Mouse (Mus musculus) 3134 (cell line): ENCODE data around the gene Olfr1316.

Source experiments
- DNase-seq: peaks from one replicate; pipeline ENCODE4 v3.0.0-alpha.2; 2011; ENCODE audit warnings: low spot score; ENCODE audit not compliant: insufficient read length; ENCODE audit errors: extremely low read depth

Gene Olfr1316

DNA sequence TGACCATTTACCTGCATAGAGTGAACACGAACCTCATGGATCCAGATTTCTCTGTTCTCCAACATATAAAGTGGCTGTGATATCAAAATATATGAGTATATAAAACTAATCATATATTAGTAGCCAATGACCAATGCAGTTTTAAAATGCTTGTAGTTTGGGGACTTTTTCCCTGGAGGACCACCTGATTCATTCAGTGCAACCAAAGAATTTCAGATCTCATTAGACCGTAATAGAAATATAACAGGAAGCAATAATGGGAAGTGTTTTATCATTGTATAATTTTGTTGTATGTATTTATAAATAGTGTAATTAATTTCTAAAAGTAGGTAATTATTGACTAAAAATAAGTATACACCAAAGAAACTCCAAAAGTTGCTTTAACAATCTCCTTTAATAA lies at the start of gene Olfr1316:
Gene Olfr1316, minus strand, starts transcription at position 101 of the 400 bp plus-strand sequence.
- no peak for DNase-seq

DNA sequence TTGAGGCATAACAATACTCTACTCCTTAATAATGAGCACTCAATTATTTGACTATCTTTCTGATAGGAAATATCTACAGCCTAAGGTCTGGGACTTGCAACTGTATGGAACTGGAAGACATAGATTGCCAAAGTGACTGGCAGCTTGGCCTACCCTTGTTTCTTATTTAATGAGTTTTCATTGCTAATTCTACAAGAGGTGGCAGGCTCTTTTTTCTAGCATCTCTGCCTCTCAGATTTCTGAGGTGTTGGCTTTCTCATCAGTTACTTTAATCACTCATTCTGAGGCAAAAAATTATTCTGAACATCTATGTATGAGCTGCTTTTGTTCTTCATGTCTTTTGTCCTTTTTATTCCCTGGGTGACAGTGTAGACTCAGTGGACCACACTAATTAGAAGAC lies 19.1 kb upstream of the Olfr1316 start, which contains the start of gene Olfr1318:
Gene Olfr1318, plus strand, starts transcription at position 301 of the 400 bp plus-strand sequence.
- DNase-seq = no peak

DNA sequence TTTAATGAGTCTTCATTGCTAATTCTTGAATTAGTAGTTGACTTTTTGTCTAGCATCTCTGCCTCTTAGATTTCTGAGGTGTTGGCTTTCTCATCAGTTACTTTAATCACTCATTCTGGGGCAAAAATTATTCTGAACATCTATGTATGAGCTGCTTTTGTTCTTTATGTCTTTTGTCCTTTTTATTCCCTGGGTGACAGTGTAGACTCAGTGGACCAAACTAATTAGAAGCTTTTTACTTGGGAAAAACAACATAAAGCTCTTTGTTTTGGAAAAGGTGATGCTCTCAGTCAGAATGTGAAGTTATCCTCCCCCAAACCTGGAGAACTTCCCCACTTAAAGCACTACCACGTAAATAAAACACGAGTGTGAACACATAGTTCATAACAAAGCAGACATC lies 5.3 kb upstream of the Olfr1316 start, which contains the start of gene Olfr1317:
Gene Olfr1317, plus strand, starts transcription at position 301 of the 400 bp plus-strand sequence.
- DNase-seq = no peak

DNA sequence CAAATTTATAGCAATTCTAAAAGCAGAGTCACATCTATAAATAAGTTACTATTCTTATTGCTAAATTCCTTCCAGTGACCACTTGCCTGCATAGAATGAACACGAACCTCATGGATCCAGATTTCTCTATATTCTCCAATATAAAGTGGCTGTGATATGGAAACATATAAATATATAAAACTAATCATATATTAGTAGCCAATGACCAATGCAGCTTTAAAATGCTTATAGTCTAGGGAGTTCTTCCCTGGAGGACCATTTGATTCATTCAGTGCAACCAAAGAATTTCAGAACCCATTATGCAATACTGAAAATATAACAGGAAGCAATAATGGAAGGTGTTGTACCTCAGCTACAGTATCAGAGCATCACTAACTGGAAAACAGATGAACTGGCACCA lies 19.4 kb downstream of the Olfr1316 start, which contains the start of gene Olfr1315-ps1:
Gene Olfr1315-ps1, minus strand, starts transcription at position 101 of the 400 bp plus-strand sequence.
- DNase-seq = no peak

DNA sequence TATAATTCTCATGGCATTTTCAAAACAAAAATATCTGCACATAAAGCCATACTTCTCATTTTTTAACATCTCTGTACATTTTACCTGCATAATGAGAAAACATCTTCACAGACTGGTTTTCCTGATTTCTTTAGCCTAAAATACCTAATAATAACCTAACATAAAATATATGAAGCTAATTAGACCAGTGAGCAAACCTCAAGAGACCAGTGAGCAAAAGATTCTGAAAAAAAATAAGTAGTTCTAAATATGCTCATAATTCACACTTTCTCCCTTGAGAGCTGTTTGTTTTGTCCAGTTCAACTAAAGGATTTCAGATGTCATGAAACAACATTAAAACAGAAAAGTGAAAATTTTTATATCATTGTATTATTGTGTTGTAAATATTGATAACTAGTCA lies 38.1 kb downstream of the Olfr1316 start, which contains the start of gene Olfr1314:
Gene Olfr1314, minus strand, starts transcription at position 101 of the 400 bp plus-strand sequence.
- DNase-seq = no peak

DNA sequence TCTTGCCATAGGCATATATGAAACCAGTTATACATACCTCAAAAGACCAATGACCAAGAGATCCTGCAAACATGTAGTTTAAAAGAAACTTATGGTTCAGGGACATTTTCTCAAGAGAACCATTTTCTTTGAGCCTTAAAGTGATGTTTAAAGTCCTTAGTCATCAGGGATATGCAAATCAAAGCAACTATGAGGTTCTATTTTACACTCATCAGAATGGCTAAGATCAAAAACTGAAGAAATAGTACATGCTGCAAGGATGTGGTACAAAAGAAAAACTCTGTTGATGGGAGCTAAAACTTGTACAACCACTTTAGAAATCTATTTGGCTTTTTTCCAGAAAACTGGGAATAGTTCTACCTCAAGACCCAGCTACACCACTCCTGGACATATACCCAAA lies 57.0 kb downstream of the Olfr1316 start, which contains the start of gene Olfr1313:
Gene Olfr1313, minus strand, starts transcription at position 101 of the 400 bp plus-strand sequence.
- no peak for DNase-seq
